Mouse (Mus musculus) hindbrain, embryonic 16.5 days (tissue): ENCODE data around the gene Abr. TPM values are rescaled to one million over a fixed set of nuclear protein-coding genes. Genes with fewer than 3 reads are reported as not detected.

Source experiments
- ATAC-seq: fragments of 200-750 bp; cut with Nextera tagmentation; 2 replicates; pipeline ENCODE4 v1.8.0; 2017; ENCODE audit warnings: moderate TSS enrichment, moderate library complexity
- H3K27ac ChIP-seq: fragments of 300-500 bp; sonication (generic); 2 replicates; pipeline ENCODE4 v1.5.1; 2014; ENCODE audit warnings: low read depth, mild to moderate bottlenecking, control low read depth, low read length, moderate library complexity
- H3K27me3 ChIP-seq: fragments of 300-500 bp; sonication (generic); replicated peaks from 2 replicates; pipeline ENCODE4 v1.6.1; 2014; ENCODE audit warnings: low read length; ENCODE audit not compliant: control insufficient read depth, insufficient read depth
- H3K36me3 ChIP-seq: fragments of 300-500 bp; sonication (generic); 2 replicates; pipeline ENCODE4 v1.6.1; 2014; ENCODE audit warnings: mild to moderate bottlenecking, low read length, moderate library complexity, mixed read lengths; ENCODE audit not compliant: control insufficient read depth, insufficient read depth
- H3K4me1 ChIP-seq: fragments of 300-500 bp; sonication (generic); 2 replicates; pipeline ENCODE4 v1.6.1; 2014; ENCODE audit warnings: low read depth, low read length; ENCODE audit not compliant: control insufficient read depth, insufficient read depth
- H3K4me2 ChIP-seq: fragments of 300-500 bp; sonication (generic); 2 replicates; pipeline ENCODE4 v1.6.1; 2014; ENCODE audit warnings: mild to moderate bottlenecking, low read length, control low read depth, moderate library complexity
- H3K4me3 ChIP-seq: fragments of 300-500 bp; sonication (generic); 2 replicates; pipeline ENCODE4 v1.5.1; 2014; ENCODE audit warnings: mild to moderate bottlenecking, low read length, control low read depth, moderate library complexity
- H3K9ac ChIP-seq: fragments of 300-500 bp; sonication (generic); 2 replicates; pipeline ENCODE4 v1.6.1; 2014; ENCODE audit warnings: low read depth, mild to moderate bottlenecking, control low read depth, low read length, moderate library complexity
- H3K9me3 ChIP-seq: fragments of 300-500 bp; sonication (generic); 2 replicates; pipeline ENCODE4 v1.6.1; 2014; ENCODE audit warnings: mild to moderate bottlenecking, low read length, moderate library complexity; ENCODE audit not compliant: control insufficient read depth
- WGBS: fragments of 180-500 bp; shearing (Covaris S2); extraction: QIAGEN DNeasy Blood & Tissue Kit; methylation state at CpG from one replicate; pipeline ENCODE4 v1.1.7; 2014; 5-methylcytosine and 5-hydroxymethylcytosine counted together
- polyA plus RNA-seq: library from polyadenylated mRNA; unstranded; fragments of >200 nt; fragmentation: Nextera tagmentation; extraction: Ambion mirVana; gene quantifications from 2 replicates; pipeline ENCODE4 v1.2.1, GENCODE M21; 2015

Abr gene
- polyA plus RNA-seq, 1 experiment from 2014 or later = 85.2 TPM

GRCm38 (mm10) chr11:76436009-76436408, 186.1 kb downstream of the Abr start:
- ATAC-seq = peak; percentile 53
- WGBS = 57% methylated on average over 5 of the region's 5 CpGs
- Histone ChIP-seq H3K27me3 (no peaks in the 10 kb centered on the region), H3K9me3 (no peaks in the 10 kb centered on the region), H3K27ac (peak overlapping the region; percentile 45; the same call in 1 of the 2 replicates), H3K9ac (peak overlapping the region; percentile 20; the same call in 1 of the 2 replicates), H3K4me1 (peaks cover 43% of the 10 kb centered on the region), H3K36me3 (peaks cover 9% of the 10 kb centered on the region), H3K4me2 (peak overlapping the region; percentile 33), H3K4me3 (no peak overlapping the region)

DNA sequence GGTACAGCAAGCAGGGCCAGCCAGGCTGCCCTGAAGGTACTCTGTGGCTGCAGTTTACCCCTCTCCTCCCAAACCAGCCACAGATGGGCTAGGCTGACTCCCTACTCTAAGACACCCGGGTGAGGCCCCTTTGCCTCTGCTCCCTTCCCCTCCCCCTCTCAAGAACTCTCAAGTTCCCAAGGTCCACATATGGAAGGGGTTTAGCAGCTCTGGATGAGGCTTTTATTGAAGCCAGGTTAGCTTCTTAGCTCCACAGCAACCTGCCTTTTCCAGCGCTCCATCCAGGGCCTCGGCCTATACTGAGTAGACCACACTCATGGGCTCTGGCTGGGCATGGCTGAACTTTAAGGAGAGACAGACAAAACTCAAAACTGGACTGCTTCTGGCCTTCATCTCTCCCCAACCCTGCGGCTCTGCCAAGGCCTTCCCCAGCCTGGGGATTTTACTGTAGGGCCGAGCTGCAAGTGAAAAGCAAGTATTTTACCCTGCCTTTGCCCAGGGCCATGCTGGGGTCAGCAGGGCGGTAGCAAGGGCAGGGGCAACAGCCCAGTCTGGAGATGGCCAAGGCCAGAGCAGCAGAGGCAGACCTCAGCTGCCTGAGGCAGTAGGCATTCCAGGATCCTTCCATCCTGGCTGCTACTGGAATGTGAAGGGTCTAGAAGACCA, 192.0 kb downstream of the Abr start:
- 74% methylated on average over 6 of the region's 6 CpGs for WGBS
- peak overlapping the region; percentile 7 for H3K27ac ChIP-seq
- no peak overlapping the region for H3K4me3 ChIP-seq
- no peaks in the 10 kb centered on the region for H3K9me3 ChIP-seq
- H3K4me1 ChIP-seq = peaks cover 19% of the 10 kb centered on the region
- H3K36me3 ChIP-seq = peaks cover 9% of the 10 kb centered on the region
- no peak for ATAC-seq
- H3K9ac ChIP-seq = no peak overlapping the region
- H3K4me2 ChIP-seq = no peak overlapping the region
- no peaks in the 10 kb centered on the region for H3K27me3 ChIP-seq

DNA sequence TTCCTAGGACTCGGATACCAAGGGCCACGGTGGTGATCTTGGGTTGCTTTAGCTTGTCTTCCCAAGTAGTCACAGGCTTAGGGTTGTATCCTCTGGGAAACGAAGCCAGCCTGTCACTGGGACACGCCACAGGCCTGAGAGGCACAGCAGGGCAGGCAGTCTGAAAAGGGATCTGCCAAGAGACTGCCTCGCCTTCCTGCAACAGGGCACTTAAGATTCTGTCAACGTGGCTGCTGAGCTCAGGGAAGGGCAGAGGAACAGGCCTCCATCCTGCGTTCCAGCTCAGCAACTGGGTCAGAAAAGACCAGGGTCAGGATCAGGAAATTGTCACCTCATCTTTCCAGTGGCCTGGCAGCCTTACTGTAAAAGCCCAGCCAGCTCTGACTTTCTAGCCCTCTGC, 192.6 kb downstream of the Abr start:
- 53% methylated on average over 7 of the region's 7 CpGs for WGBS
- H3K27me3 ChIP-seq = no peaks in the 10 kb centered on the region
- peaks cover 9% of the 10 kb centered on the region for H3K36me3 ChIP-seq
- peak; percentile 56; the same call in 1 of the 2 replicates for ATAC-seq
- no peak overlapping the region for H3K9ac ChIP-seq
- H3K4me3 ChIP-seq = no peak overlapping the region
- H3K4me2 ChIP-seq = no peak overlapping the region
- no peaks in the 10 kb centered on the region for H3K9me3 ChIP-seq
- H3K4me1 ChIP-seq = peaks cover 15% of the 10 kb centered on the region
- H3K27ac ChIP-seq = peak overlapping the region; percentile 7

DNA sequence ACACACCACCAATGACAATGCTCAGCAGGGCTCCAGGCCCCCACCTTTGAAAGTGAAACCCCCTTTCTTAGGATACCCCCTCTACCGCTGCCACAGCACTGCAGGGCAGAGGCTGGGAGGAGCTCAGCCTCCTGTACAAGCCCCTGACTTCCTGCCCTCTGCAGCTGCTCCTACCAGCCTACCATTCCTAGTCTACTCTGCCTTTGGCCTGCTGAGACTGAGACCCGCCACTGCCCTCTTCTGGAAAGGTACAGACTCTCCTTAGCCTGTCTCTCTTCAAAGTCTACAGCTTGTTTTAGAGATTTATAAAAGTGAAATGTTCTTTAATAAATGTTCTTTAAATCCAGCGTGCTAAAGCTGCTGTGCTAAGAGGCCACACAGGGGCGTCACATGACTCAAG, 193.1 kb downstream of the Abr start:
- WGBS = 80% methylated on average over 4 of the region's 4 CpGs
- H3K4me1 ChIP-seq = peaks cover 15% of the 10 kb centered on the region

GRCm38 (mm10) chr11:76427781-76428180, 194.3 kb downstream of the Abr start:
- no peak overlapping the region; the same call in 1 of the 2 replicates for H3K27ac ChIP-seq
- H3K9me3 ChIP-seq = no peaks in the 10 kb centered on the region
- peaks cover 5% of the 10 kb centered on the region; the same call in 1 of the 2 replicates for H3K36me3 ChIP-seq
- no peak overlapping the region for H3K4me2 ChIP-seq
- peaks cover 15% of the 10 kb centered on the region for H3K4me1 ChIP-seq
- no peak overlapping the region for H3K9ac ChIP-seq
- no peak for ATAC-seq
- H3K27me3 ChIP-seq = no peaks in the 10 kb centered on the region
- H3K4me3 ChIP-seq = no peak overlapping the region
- WGBS = 70% methylated on average over 3 of the region's 3 CpGs

More for the DNA sequence above, 193.1 kb downstream of the Abr start:
- peaks cover 11% of the 10 kb centered on the region for H3K36me3 ChIP-seq
- no peak overlapping the region for H3K9ac ChIP-seq
- no peak overlapping the region for H3K4me3 ChIP-seq
- H3K9me3 ChIP-seq = no peaks in the 10 kb centered on the region
- no peak overlapping the region for H3K4me2 ChIP-seq
- H3K27ac ChIP-seq = peak overlapping the region; percentile 7
- H3K27me3 ChIP-seq = no peaks in the 10 kb centered on the region
- no peak for ATAC-seq

GRCm38 (mm10) chr11:76425749-76426148, 196.4 kb downstream of the Abr start:
- no peak overlapping the region for H3K4me2 ChIP-seq
- no peak for ATAC-seq
- 87% methylated on average over 6 of the region's 6 CpGs for WGBS
- H3K4me3 ChIP-seq = no peak overlapping the region
- no peak overlapping the region for H3K27ac ChIP-seq
- H3K4me1 ChIP-seq = peaks cover 15% of the 10 kb centered on the region
- H3K36me3 ChIP-seq = peaks cover 18% of the 10 kb centered on the region
- no peak overlapping the region for H3K9ac ChIP-seq
- H3K9me3 ChIP-seq = no peaks in the 10 kb centered on the region
- no peaks in the 10 kb centered on the region for H3K27me3 ChIP-seq

- H3K27me3 ChIP-seq = no peaks in the 10 kb centered on the region
- WGBS = 62% methylated on average over 4 of the region's 4 CpGs
- H3K9me3 ChIP-seq = no peaks in the 10 kb centered on the region
- no peak overlapping the region for H3K4me2 ChIP-seq
- H3K36me3 ChIP-seq = peaks cover 48% of the 10 kb centered on the region
- H3K4me3 ChIP-seq = no peak overlapping the region
- peaks cover 11% of the 10 kb centered on the region for H3K4me1 ChIP-seq
- H3K27ac ChIP-seq = no peak overlapping the region
- no peak overlapping the region for H3K9ac ChIP-seq
- no peak for ATAC-seq
These were observed 201.2 kb downstream of the Abr start for GRCm38 (mm10) chr11:76420896-76421295.

GRCm38 (mm10) chr11:76419179-76419578, 202.9 kb downstream of the Abr start:
- ATAC-seq = no peak
- peak overlapping the region; percentile 50 for H3K27ac ChIP-seq
- H3K36me3 ChIP-seq = peaks cover 58% of the 10 kb centered on the region
- H3K9ac ChIP-seq = no peak overlapping the region; the same call in 1 of the 2 replicates
- no peak overlapping the region for H3K4me2 ChIP-seq
- H3K4me3 ChIP-seq = no peak overlapping the region
- H3K27me3 ChIP-seq = no peaks in the 10 kb centered on the region
- H3K4me1 ChIP-seq = peaks cover 11% of the 10 kb centered on the region
- no peaks in the 10 kb centered on the region for H3K9me3 ChIP-seq
- WGBS = 62% methylated on average over 4 of the region's 4 CpGs

GRCm38 (mm10) chr11:76418423-76418822, 203.7 kb downstream of the Abr start:
- 53% methylated on average over 8 of the region's 8 CpGs for WGBS
- peak; percentile 61 for ATAC-seq

More at GRCm38 (mm10) chr11:76418423-76418822, 203.7 kb downstream of the Abr start:
- Histone ChIP-seq H3K36me3 (peaks cover 57% of the 10 kb centered on the region), H3K9me3 (no peaks in the 10 kb centered on the region), H3K27ac (peak overlapping the region; percentile 50), H3K4me3 (no peak overlapping the region), H3K9ac (no peak overlapping the region; the same call in 1 of the 2 replicates), H3K4me2 (no peak overlapping the region), H3K27me3 (no peaks in the 10 kb centered on the region), H3K4me1 (peaks cover 11% of the 10 kb centered on the region)
